Mouse (Mus musculus) lung, embryonic 15.5 days (tissue): Measurements from ENCODE around the gene Pus1. TPM values are rescaled to one million over a fixed set of nuclear protein-coding genes. Genes with fewer than 3 reads are reported as not detected.

Experiments
- ATAC-seq: fragments of 200-750 bp; cut with Nextera tagmentation; 2 replicates; pipeline ENCODE4 v1.8.0; 2017; ENCODE audit warnings: moderate number of reproducible peaks, borderline replicate concordance; ENCODE audit not compliant: low FRiP score, low TSS enrichment; ENCODE audit errors: extremely low read depth
- H3K27ac ChIP-seq: fragments of 300-500 bp; sonication (generic); 2 replicates; pipeline ENCODE4 v1.5.1; 2015; ENCODE audit warnings: moderate library complexity, mild to moderate bottlenecking, inconsistent platforms
- H3K27me3 ChIP-seq: fragments of 300-500 bp; sonication (generic); 2 replicates; pipeline ENCODE4 v1.6.1; 2015; ENCODE audit warnings: inconsistent platforms
- H3K36me3 ChIP-seq: fragments of 300-500 bp; sonication (generic); 2 replicates; pipeline ENCODE4 v1.6.1; 2015; ENCODE audit warnings: inconsistent platforms
- H3K4me1 ChIP-seq: fragments of 300-500 bp; sonication (generic); 2 replicates; pipeline ENCODE4 v1.6.1; 2015; ENCODE audit warnings: inconsistent platforms
- H3K4me2 ChIP-seq: fragments of 300-500 bp; sonication (generic); 2 replicates; pipeline ENCODE4 v1.6.1; 2015; ENCODE audit warnings: inconsistent platforms, mild to moderate bottlenecking, moderate library complexity
- H3K4me3 ChIP-seq: fragments of 300-500 bp; sonication (generic); 2 replicates; pipeline ENCODE4 v1.5.1; 2015; ENCODE audit warnings: mild to moderate bottlenecking, inconsistent platforms
- H3K9ac ChIP-seq: fragments of 300-500 bp; sonication (generic); 2 replicates; pipeline ENCODE4 v1.6.1; 2015; ENCODE audit warnings: inconsistent platforms
- H3K9me3 ChIP-seq: fragments of 300-500 bp; sonication (generic); 2 replicates; pipeline ENCODE4 v1.6.1; 2016; ENCODE audit warnings: inconsistent platforms
- WGBS: fragments of 180-500 bp; shearing (Covaris S2); methylation state at CpG from one replicate; pipeline ENCODE4 v1.1.7; 2015; 5-methylcytosine and 5-hydroxymethylcytosine counted together
- polyA plus RNA-seq: library from polyadenylated mRNA; unstranded; fragments of >200 nt; fragmentation: Nextera tagmentation; extraction: Ambion mirVana; gene quantifications from 2 replicates; pipeline ENCODE4 v1.2.1, GENCODE M21; 2015

Gene Pus1
- polyA plus RNA-seq, 1 experiment from 2014 or later: 35.1 TPM

GRCm38 (mm10) chr5:110735606-110736005 is 44.9 kb downstream of the Pus1 start:
- no peak overlapping the region for H3K4me2 ChIP-seq
- no peaks in the 10 kb centered on the region for H3K4me1 ChIP-seq
- H3K27me3 ChIP-seq: no peaks in the 10 kb centered on the region
- no peak overlapping the region for H3K27ac ChIP-seq
- ATAC-seq: no peak
- peaks cover 66% of the 10 kb centered on the region for H3K36me3 ChIP-seq
- 88% methylated on average over 1 of the region's 1 CpGs for WGBS
- no peak overlapping the region for H3K4me3 ChIP-seq
- no peaks in the 10 kb centered on the region for H3K9me3 ChIP-seq
- no peak overlapping the region for H3K9ac ChIP-seq

GRCm38 (mm10) chr5:110733231-110733823 is 47.1 kb downstream of the Pus1 start:
- WGBS: 91% methylated on average over 4 of the region's 4 CpGs
- H3K4me2 ChIP-seq: no peak overlapping the region
- ATAC-seq: no peak
- no peak overlapping the region for H3K9ac ChIP-seq
- H3K4me3 ChIP-seq: no peak overlapping the region
- H3K9me3 ChIP-seq: no peaks in the 10 kb centered on the region
- no peaks in the 10 kb centered on the region for H3K27me3 ChIP-seq
- no peaks in the 10 kb centered on the region for H3K4me1 ChIP-seq
- H3K36me3 ChIP-seq: peaks cover 64% of the 10 kb centered on the region
- H3K27ac ChIP-seq: no peak overlapping the region

GRCm38 (mm10) chr5:110731227-110731626 is 49.2 kb downstream of the Pus1 start:
- Histone ChIP-seq H3K9ac (no peak overlapping the region), H3K4me2 (no peak overlapping the region), H3K27me3 (no peaks in the 10 kb centered on the region), H3K27ac (no peak overlapping the region), H3K9me3 (no peaks in the 10 kb centered on the region), H3K4me1 (no peaks in the 10 kb centered on the region), H3K4me3 (no peak overlapping the region), H3K36me3 (peaks cover 70% of the 10 kb centered on the region)
- 84% methylated on average over 2 of the region's 2 CpGs for WGBS
- no peak for ATAC-seq

GRCm38 (mm10) chr5:110727850-110728249 is 52.6 kb downstream of the Pus1 start:
- Histone ChIP-seq H3K36me3 (peaks cover 75% of the 10 kb centered on the region), H3K9ac (no peak overlapping the region), H3K4me2 (no peak overlapping the region), H3K4me1 (no peaks in the 10 kb centered on the region), H3K4me3 (no peak overlapping the region), H3K9me3 (no peaks in the 10 kb centered on the region), H3K27me3 (no peaks in the 10 kb centered on the region), H3K27ac (no peak overlapping the region)
- ATAC-seq: no peak
- 72% methylated on average over 1 of the region's 1 CpGs for WGBS

Other genes starting within 250 kb of the Pus1 start
- gene Galnt9, start 236.3 kb downstream of the Pus1 start, polyA plus RNA-seq: 0.19 and 0.25 TPM in 2 replicates
- 53.4 and 55.1 TPM in 2 replicates for gene Noc4l, start 127.2 kb downstream of the Pus1 start, polyA plus RNA-seq
- 22.0 and 27.7 TPM in 2 replicates for gene Ddx51, start 127.2 kb downstream of the Pus1 start, polyA plus RNA-seq
- gene Ep400, start 9.9 kb downstream of the Pus1 start, polyA plus RNA-seq: 38.8 and 46.5 TPM in 2 replicates
- gene Ulk1, start 29.4 kb upstream of the Pus1 start, polyA plus RNA-seq: 19.1 and 19.7 TPM in 2 replicates
- 30.7 and 31.7 TPM in 2 replicates for gene Hscb, start 59.1 kb upstream of the Pus1 start, polyA plus RNA-seq
- gene Chek2, start 59.3 kb upstream of the Pus1 start, polyA plus RNA-seq: 31.3 and 33.1 TPM in 2 replicates
- gene Ttc28, start 99.1 kb upstream of the Pus1 start, polyA plus RNA-seq: 9.9 and 10.4 TPM in 2 replicates